Mouse (Mus musculus): ENCODE data around the gene Pear1. TPM values are rescaled to one million over a fixed set of nuclear protein-coding genes. Genes with fewer than 3 reads are reported as not detected.

The Pear1 gene
- total and polyA plus RNA-seq, 3 experiments: 0.20 to 1.2 (median 0.46) TPM

GRCm38 (mm10) chr3:87770280-87770679 is 53.8 kb downstream of the Pear1 start:
- H3K27ac ChIP-seq (ENCODE audit: insufficient read depth, low read depth): no peak overlapping the region
- no peak overlapping the region for H3K9ac ChIP-seq (ENCODE audit: insufficient read depth, low read depth)
- H3K36me3 ChIP-seq (replicated peaks in 1 of 2; ENCODE audit: control insufficient read depth in 1 of 2, insufficient read depth in 1 of 2, low read length in 1 of 2): no peaks in the 10 kb centered on the region
- H3K4me1 ChIP-seq (ENCODE audit: control insufficient read depth in 1 of 2, insufficient read depth in 2 of 2): peaks cover 2 to 18% of the 10 kb centered on the region in 2 experiments
- TF ChIP-seq NRF1 (IDR thresholded peaks at IDR 0.05; ENCODE audit: low read depth, low read length): no peak
- peak; percentile 89 for TF ChIP-seq SMC3 (IDR thresholded peaks at IDR 0.05; ENCODE audit: low read depth, low read length)
- peak; percentile 19; the same call in 1 of the 2 replicates for TF ChIP-seq ELF1 (IDR thresholded peaks at IDR 0.05; ENCODE audit: low read depth, low read length)
- peak; percentile 96 for TF ChIP-seq RAD21 (IDR thresholded peaks at IDR 0.05; ENCODE audit: low read depth, low read length)
- no peak for TF ChIP-seq EP300 (IDR thresholded peaks at IDR 0.05; ENCODE audit: low read length)
- peak; percentile 91 to 96 for TF ChIP-seq CTCF (conservative IDR thresholded peaks at IDR 0.05 in 1 of 2, IDR thresholded peaks at IDR 0.05 in 1 of 2; ENCODE audit: low read depth in 2 of 2, low read length in 2 of 2)
- 0 out of 2 replicates have a peak, but pooled peaks have one; percentile 29 for TF ChIP-seq BHLHE40 (IDR thresholded peaks at IDR 0.05; ENCODE audit: low read depth, low read length)
- TF ChIP-seq KAT2A (IDR thresholded peaks at IDR 0.05; ENCODE audit: insufficient replicate concordance, low read length): no peak
- peak; percentile 34 for TF ChIP-seq ZC3H11A (IDR thresholded peaks at IDR 0.05; ENCODE audit: low read depth, low read length)
- TF ChIP-seq SIN3A (IDR thresholded peaks at IDR 0.05; ENCODE audit: low read length): 0 out of 2 replicates have a peak, but pooled peaks have one; percentile 48
- no peak for TF ChIP-seq HCFC1 (IDR thresholded peaks at IDR 0.05; ENCODE audit: low read depth, low read length)
- in situ Hi-C loops (cut with MboI; ENCODE audit: low pct_ligation_motif_present, low pct_unique_long_range_greater_than_20kb, low sequenced_read_pairs): no loop called here
- H3K79me2 ChIP-seq (replicated peaks; ENCODE audit: control insufficient read depth, extremely low read depth, insufficient read depth, poor library complexity, severe bottlenecking): no peaks in the 10 kb centered on the region
- H3K9me3 ChIP-seq (replicated peaks; ENCODE audit: low read length): no peaks in the 10 kb centered on the region
- dilution Hi-C loops (cut with MboI; ENCODE audit: extremely low pct_ligation_motif_present, extremely low pct_unique_long_range_greater_than_20kb, low sequenced_read_pairs): no loop called here
- peak; percentile 76 for DNase-seq (ENCODE audit: extremely low read depth)
- H3K4me3 ChIP-seq (replicated peaks in 1 of 3; ENCODE audit: low read depth in 2 of 3, low read length in 2 of 3, poor library complexity in 1 of 3): no peak overlapping the region
- peaks cover 65% of the 10 kb centered on the region for H3K27me3 ChIP-seq (replicated peaks)
- no peak overlapping the region for H3K4me2 ChIP-seq (ENCODE audit: insufficient read depth, low read depth, poor library complexity, severe bottlenecking)

GRCm38 (mm10) chr3:87769506-87769905 is 54.6 kb downstream of the Pear1 start:
- H3K4me3 ChIP-seq (replicated peaks in 1 of 3; ENCODE audit: low read depth in 2 of 3, low read length in 2 of 3, poor library complexity in 1 of 3): no peak overlapping the region
- H3K4me2 ChIP-seq (ENCODE audit: insufficient read depth, low read depth, poor library complexity, severe bottlenecking): no peak overlapping the region
- no peak overlapping the region for H3K9ac ChIP-seq (ENCODE audit: insufficient read depth, low read depth)
- peaks cover 60% of the 10 kb centered on the region for H3K27me3 ChIP-seq (replicated peaks)
- TF ChIP-seq ETS1 (conservative IDR thresholded peaks at IDR 0.05; ENCODE audit: low read depth, low read length) (no peak), SMC3 (IDR thresholded peaks at IDR 0.05; ENCODE audit: low read depth, low read length) (no peak), MEF2A (IDR thresholded peaks at IDR 0.05; ENCODE audit: borderline replicate concordance, low read depth, low read length) (no peak), KAT2A (IDR thresholded peaks at IDR 0.05; ENCODE audit: insufficient replicate concordance, low read length) (no peak), JUN (IDR thresholded peaks at IDR 0.05; ENCODE audit: insufficient read depth, low read depth, low read length) (no peak), CHD1 (IDR thresholded peaks at IDR 0.05; ENCODE audit: low read depth, low read length) (no peak), MYC (IDR thresholded peaks at IDR 0.05; ENCODE audit: low read depth, low read length) (no peak), POLR2AphosphoS2 (IDR thresholded peaks at IDR 0.05; ENCODE audit: low read depth, low read length) (no peak)
- H3K27ac ChIP-seq (ENCODE audit: insufficient read depth, low read depth): no peak overlapping the region
- no peak for DNase-seq (ENCODE audit: extremely low read depth)
- dilution Hi-C loops (cut with MboI; ENCODE audit: extremely low pct_ligation_motif_present, extremely low pct_unique_long_range_greater_than_20kb, low sequenced_read_pairs) (no loop called here), in situ Hi-C loops (cut with MboI; ENCODE audit: low pct_ligation_motif_present, low pct_unique_long_range_greater_than_20kb, low sequenced_read_pairs) (no loop called here)
- H3K79me2 ChIP-seq (replicated peaks; ENCODE audit: control insufficient read depth, extremely low read depth, insufficient read depth, poor library complexity, severe bottlenecking): no peaks in the 10 kb centered on the region
- H3K36me3 ChIP-seq (replicated peaks in 1 of 2; ENCODE audit: control insufficient read depth in 1 of 2, insufficient read depth in 1 of 2, low read length in 1 of 2): no peaks in the 10 kb centered on the region
- H3K9me3 ChIP-seq (replicated peaks; ENCODE audit: low read length): no peaks in the 10 kb centered on the region
- peaks cover 6 to 25% of the 10 kb centered on the region in 2 experiments for H3K4me1 ChIP-seq (ENCODE audit: control insufficient read depth in 1 of 2, insufficient read depth in 2 of 2)

All from CH12.LX (cell line).